Mouse (Mus musculus): Measurements from ENCODE around the gene Ociad1.

Ociad1 gene

GRCm38 (mm10) chr5:73338832-73339163, 46.2 kb downstream of the Ociad1 start:
- DNase-seq (ENCODE audit: low read depth, low spot score): peak; percentile 53

DNA sequence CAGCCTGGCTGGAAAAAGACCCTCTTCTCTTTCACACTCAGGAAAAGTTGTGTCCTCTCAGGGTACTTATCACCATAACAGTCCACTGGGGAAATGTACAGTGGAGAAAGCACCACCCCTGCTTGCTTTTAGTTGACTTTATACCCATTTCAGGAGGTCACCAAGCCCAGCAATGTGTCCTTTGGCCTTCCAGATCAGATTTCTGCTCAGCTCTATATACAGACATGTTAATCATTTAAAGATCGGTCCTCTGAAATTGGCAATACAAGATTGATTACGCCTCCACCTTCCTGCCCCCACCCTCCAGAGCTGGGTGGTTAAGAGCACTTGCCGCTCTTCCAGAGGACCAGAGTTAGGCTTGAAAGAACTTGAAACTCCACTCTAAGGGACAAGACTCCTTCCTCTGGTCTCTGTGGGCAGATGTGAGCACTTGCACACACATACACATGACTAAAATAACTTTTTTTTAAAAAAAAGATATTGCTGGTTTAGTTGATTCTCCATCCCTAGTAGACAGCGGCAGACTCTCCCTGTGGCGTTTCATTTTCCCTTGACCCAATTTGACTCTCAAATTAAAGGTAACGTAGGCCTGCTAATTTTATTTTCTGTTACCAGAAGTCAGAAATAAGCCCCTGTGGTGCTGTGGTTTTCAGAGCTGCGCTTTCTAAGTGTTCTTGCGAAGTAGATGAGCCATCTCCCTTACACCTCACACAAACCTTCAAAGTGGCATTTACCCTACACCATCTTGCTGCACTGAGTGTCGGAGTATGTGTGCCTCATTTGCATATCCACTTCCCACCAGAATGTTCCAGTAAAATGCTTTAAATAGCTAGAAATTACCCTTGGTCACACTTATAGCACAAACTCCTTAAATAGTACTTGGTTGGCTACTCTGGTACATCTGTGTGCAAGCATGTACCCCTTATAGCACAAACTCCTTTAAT, 47.5 kb downstream of the Ociad1 start:
- DNase-seq (ENCODE audit: low read depth, low spot score): peak; percentile 80

GRCm38 (mm10) chr5:73340723-73341235, 48.2 kb downstream of the Ociad1 start, which contains the start of gene Ociad2:
Gene Ociad2 (minus strand): TSS chr5:73341028.
- peak; percentile 63 for DNase-seq (ENCODE audit: low read depth, low spot score)

DNA sequence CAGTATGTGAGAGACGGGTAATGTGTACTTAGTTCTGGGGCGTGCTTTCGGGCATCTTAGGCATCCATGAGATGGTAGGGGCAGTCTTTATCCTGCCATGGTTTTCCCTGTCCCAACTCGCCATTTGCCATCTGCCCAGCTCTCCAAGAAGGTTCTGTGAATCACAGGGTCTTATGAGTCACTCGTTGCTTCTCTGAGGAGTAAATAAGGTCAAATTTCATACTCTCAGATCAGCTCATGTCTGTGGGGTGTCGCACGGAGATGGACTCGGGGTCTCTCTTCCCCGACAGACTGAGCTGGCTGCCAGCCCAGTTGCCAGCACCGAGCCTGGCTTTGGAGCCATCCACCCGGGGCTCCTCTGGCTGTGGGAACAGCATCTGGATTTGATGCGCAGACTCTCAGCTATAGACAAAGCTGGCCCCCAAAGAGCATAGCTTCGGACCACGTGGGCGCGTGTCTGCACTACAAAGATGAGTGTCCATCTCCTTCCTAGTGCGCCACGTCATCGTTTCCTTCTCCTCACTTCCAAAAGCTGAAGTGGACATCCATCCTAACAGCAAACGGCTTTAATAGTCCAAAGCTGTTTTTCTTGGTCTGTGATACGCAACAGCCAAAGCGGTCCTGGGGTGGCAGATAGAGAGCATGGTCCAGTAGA, 50.2 kb downstream of the Ociad1 start:
- no peak for DNase-seq (ENCODE audit: low read depth, low spot score)

DNA sequence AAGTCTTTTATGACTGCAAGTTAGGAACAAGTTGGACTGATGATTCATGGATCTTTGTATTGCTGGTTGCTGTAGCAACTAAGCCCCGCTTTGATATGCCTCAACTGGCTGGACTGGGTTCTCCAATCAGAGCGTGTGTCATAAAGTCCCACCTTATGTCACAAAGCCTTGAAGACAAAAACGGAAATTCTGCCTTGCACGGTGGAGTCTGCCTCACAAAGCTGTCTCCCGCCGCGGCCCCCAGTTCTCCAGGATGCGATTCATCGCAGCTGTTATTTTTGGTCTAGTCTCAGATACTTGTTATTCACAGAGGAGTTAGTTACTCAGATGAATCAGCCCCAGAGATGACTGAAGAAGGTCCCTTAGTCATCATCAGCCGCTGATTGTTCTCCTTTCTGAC, 51.7 kb downstream of the Ociad1 start:
- DNase-seq (ENCODE audit: low read depth, low spot score): peak; percentile 95

DNA sequence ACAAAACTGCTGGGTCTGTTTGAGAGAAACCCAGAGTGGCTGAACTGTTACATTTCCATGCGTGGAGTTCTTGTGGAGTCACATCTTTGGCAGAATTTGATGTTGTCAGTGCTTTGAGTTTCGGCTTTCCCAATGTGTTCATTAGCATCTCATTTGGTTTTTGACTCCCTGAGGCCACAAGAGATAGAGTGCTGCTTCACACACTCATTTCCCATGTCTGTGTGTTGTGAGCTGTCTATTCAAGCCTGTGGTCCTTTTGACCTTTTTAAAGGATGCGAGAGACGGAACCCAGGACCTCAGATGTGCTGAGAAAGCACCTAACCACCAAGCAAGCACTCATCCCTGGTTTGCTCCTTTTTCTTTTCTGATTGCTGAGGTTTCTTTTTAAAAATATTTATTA, 52.7 kb downstream of the Ociad1 start:
- no peak for DNase-seq (ENCODE audit: low read depth, low spot score)

GRCm38 (mm10) chr5:73349514-73349913, 56.9 kb downstream of the Ociad1 start:
- DNase-seq (ENCODE audit: low read depth, low spot score): no peak

DNA sequence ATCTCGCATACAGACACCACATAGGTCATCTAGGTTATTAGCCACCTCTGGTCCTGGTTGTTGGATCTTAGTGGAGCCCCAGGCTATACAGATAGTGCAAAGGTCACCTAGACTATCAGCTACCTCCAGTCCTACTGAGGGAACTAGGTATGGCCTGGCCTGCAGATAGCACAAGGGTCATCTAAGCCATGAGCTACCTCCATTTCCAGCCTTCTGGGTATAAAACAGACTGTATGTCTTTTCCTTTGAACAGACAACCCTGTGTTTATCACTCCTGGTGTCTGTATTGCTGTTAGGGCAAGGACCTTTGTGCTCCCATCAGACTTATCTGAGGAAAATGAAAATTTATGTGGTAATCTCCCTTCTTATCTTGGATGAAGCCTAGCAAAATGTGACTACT, 59.2 kb downstream of the Ociad1 start:
- no peak for DNase-seq (ENCODE audit: low read depth, low spot score)

- DNase-seq (ENCODE audit: low read depth, low spot score): peak; percentile 90
These were observed 60.9 kb downstream of the Ociad1 start for GRCm38 (mm10) chr5:73353519-73353918.

GRCm38 (mm10) chr5:73353978-73354377, 61.4 kb downstream of the Ociad1 start:
- DNase-seq (ENCODE audit: low read depth, low spot score): no peak

DNA sequence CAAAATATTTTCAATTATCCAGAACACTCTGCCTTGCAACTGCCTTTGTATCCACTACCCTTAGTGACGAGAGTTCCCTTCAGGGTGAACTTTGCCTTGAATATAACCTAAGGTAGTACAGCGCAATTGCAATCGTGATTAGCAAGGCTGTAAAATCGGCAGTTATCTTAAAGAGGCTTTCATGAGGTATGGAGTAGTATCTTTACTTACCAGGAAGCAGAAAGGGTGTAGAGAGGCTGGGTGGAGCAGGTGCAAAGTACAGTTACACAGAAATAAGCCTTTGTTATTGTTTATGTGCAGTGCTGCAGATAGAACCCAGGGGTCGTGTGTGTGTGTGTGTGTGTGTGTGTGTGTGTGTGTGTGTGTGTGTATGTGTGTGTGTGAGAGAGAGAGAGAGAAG, 62.8 kb downstream of the Ociad1 start:
- no peak for DNase-seq (ENCODE audit: low read depth, low spot score)

- no peak for DNase-seq (ENCODE audit: low read depth, low spot score)
These were observed 66.7 kb downstream of the Ociad1 start for GRCm38 (mm10) chr5:73359134-73359751.

- DNase-seq (ENCODE audit: low read depth, low spot score): peak; percentile 93
These were observed 67.2 kb downstream of the Ociad1 start for GRCm38 (mm10) chr5:73359752-73360141.

DNA sequence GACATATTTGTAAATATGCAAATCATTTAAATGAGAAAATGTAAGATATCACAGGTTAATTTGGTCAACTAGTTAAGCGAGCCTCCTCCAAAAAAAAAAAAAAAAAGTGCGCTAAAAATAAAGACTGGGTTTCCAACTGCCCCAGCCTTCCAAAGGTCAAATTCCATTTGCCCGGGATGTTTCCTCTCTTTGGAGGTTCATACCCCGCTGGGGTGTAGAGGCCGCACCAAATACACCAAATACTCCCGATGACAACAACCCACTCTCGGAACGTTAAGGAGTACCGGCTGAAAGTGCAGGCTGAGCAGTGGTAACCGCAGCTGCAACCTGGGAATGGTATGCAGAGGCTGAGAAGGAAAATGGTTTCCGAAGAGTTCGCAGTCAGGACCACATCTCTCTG, 67.7 kb downstream of the Ociad1 start:
- DNase-seq (ENCODE audit: low read depth, low spot score): no peak

DNA sequence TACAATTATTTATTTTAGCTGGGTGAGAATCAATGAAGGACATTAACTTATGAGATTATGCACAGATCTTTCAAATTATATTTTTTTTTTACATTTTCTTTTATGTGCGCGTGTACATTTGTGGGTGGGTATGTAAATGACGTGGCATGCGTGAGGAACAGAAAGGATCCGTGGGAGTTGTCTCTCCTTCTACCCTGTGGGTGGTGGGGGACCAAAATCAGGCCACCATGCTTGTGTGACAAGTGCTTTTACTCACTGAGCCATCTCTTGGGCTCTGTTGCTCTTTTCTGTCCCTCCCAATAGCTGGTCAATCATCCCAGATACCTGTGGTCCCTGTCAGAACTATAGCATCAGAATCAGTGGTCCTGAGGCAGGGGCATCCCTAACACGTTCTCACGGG, 69.8 kb downstream of the Ociad1 start:
- DNase-seq (ENCODE audit: low read depth, low spot score): peak; percentile 58

DNA sequence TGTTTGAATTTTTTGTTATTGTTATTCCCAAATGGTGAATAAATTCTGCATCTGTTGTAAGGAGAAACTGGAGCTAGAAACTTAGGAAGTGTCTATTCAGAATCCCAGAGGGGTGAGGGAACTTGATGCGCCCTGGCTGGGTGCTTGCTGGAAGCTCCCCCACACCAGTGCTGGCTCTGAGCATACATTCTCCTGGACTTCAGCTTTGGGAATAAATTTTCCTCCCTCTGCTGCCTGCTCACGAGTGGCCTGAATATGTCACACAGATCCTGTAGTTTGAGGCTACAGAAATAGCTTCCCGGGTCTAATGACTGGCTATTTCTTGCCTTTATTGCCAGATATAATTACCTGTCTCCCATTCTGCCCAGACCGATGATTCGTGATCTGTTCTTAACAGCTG, 70.2 kb downstream of the Ociad1 start:
- DNase-seq (ENCODE audit: low read depth, low spot score): peak; percentile 50
